Mouse (Mus musculus) G1E (cell line): ENCODE data around the gene Ppfia1.

ENCODE experiments used
- CTCF ChIP-seq: IDR thresholded peaks from 2 replicates; pipeline ENCODE4 v1.5.1; 2012; ENCODE audit warnings: low read depth, low read length, inconsistent platforms, mixed read lengths
- GATA1 ChIP-seq: IDR thresholded peaks from 2 replicates; pipeline ENCODE4 v1.6.1; 2012; ENCODE audit warnings: borderline replicate concordance, low read length, inconsistent platforms, mixed read lengths
- TAL1 ChIP-seq: conservative IDR thresholded peaks from 2 replicates; pipeline ENCODE4 v1.6.1; 2012; ENCODE audit warnings: low read depth, low read length, inconsistent platforms, mixed read lengths

DNA sequence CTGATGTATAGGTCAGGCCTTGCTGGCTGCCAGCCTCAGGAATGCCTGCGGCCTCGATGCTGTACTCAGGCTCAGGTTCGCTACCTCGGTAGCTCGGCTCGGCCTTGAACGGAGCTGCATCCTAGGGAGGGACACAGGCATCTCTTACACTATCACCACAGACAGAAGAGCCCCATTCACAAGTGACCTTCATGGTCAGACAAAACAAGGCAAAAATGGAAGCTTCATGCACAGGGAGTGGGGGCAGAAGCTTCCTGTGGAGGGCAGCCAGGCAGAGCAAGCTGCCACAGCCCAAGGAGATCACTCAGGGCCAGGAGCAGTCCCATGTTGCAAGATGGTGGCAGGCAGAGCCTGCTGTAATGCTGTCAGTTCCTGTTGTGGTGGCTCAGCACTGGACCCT, 114.7 kb downstream of the Ppfia1 start:
- TF ChIP-seq CTCF (no peak), TAL1 (no peak), GATA1 (no peak)
